Mouse (Mus musculus) brain, adult 2 months (tissue): ENCODE results near the gene Dnajc19.
A peak's percentile ranks its signal among the peaks of the same experiment; 100 is the strongest.

Experiments
- DNase-seq: peaks from one replicate; pipeline ENCODE4 v3.0.0; 2011; ENCODE audit warnings: low read depth, low spot score

Gene Dnajc19

DNA sequence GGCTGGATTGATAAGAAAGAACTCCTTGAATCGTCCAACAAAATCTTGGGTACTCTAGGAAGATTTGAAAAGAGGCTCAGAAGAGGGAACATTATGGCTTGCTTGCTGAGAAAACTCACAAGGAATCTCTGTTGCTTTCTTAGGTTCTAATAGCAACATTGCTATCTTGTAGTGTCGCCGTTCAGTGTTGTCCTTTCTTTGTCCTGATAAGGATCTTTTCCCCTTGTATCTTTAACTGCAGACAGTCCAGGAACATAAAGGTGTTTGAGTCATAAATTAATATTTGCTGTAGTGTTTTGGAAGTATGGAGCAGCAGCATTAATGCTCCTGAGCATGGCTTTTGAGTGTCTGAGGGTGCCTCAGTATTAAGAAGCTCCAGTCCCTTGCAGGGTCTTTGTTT lies 50.5 kb downstream of the Dnajc19 start:
- no peak for DNase-seq

DNA sequence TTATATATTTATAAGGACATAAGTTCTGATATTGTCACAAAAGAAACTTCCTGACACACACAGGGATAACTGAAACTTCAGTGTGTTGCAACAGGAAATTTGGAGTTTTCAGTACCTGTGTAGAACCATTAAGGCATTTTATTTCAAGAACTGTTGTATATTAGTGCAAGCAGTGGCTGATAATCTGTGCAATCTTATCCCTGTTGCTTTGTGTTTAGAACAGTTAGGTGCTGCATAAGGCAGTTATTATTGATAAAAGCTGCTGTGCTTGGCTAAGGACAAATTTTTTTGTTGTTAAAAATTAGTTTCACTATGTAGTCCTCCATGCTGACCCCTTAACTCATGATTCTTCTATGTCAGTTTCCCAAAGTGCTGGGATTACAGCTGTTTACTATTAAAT lies 52.2 kb downstream of the Dnajc19 start:
- no peak for DNase-seq

DNA sequence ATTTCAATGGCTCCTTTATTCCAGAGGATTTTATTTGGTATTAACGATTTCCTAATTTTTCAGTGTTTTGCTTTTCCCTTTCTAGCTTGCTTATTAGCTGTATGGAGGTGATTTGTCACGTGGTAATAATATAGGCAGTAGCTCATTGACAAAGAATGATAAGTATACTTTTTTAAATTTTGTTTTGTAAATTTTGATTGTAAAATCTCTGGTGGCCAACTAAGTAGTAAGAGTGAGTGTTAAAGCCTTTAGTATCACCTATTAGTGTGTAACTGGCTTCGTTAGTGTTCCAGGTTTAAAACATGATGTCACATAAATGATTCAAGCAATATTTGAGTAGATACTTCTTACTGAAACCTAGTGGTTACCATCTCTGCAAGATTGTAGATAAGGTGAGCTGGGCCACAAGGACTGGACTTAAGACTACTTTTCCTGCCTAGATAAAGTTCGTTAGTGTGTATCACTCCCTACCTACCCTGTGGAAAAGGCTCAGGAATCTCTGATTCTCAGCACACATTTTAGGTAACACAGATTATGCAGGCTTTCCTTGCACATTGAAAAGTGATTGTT lies 59.8 kb downstream of the Dnajc19 start:
- DNase-seq: no peak

DNA sequence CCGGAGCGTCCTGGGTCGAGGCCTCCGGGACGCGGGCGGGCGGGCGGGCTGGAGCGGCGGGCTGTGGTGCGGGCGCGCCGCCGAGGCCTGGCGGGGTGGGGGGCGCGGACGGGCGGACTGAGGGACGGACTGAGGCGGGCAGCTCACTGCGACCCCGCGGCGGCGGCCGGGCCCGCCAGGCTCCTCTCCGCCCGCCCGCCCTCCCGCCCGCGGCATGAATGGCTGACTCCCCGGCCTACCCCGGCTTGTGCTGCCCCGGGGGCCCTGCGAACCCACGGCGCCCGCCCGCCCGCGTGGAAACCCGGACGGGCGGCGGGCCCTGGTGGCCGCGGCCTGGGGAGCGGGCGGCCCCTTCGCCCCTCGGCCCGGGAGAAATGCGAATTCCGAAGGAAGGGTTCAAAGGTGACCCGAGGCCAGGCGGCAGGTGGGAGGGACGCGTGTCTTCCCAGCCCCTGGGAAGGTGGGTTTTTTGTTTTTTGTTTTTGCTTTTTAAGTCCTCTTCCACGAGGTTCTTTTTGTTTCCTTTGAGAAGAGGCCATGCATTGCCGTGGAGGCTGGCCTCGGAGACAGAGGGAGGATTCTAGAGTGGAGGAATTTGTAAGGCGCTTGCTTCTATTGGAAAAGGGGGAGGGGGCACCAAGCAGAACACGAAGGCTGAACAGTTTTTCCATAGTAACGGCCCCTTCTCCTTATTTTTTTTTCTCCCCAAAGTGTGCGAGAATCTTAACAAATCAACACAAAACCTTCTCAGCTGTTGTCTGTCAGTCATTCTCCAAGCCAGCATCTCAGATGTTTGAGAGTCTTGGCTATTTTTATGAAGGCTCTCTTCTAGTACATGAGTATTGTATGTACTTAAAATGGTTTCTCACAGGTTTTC lies 60.5 kb downstream of the Dnajc19 start:
- DNase-seq: no peak

DNA sequence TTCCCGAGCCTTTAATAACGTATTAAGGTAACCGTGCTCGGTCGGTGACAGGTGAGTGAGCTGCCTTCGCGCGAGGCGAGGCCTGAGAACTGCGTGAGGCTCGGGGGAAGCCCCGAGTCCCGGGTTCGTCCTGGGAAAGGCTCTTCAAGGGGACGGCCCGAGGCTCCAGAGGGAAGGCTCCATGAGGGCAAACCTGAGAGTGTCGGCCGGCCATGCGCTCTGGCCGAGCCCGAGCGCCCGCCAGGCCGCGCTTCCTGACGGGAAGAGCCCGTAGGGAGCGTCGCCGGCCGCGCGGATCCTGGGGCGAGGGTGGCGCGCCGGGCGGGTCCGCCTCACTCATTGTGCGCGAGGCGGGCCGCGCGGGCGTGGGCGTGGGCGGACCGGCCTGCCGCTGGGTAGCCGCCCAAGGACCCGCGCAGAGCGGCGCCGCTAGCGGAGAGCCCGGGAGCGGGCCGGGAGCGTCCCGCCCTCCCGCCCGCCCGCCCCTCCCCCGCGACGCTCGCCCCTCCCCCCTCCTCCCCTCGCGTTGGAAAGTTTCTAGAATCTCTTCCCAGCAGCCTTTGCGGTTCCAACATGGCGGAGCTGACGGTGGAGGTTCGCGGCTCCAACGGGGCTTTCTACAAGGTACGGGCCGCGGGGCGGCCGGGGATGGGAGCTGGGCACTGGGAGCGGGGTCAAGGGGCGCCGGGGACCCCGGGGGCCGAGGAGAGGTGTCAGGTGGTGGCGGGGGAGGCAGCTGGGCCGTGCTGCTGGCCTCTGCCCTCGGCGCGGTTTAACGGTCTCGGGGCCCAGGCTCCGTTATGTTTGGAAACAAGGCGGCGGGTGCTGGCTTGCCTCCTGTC lies 61.4 kb downstream of the Dnajc19 start, which contains the start of gene Fxr1:
Gene Fxr1 (plus strand): TSS at position 404 of the 842 bp plus-strand sequence.
- peak; percentile 92 for DNase-seq

DNA sequence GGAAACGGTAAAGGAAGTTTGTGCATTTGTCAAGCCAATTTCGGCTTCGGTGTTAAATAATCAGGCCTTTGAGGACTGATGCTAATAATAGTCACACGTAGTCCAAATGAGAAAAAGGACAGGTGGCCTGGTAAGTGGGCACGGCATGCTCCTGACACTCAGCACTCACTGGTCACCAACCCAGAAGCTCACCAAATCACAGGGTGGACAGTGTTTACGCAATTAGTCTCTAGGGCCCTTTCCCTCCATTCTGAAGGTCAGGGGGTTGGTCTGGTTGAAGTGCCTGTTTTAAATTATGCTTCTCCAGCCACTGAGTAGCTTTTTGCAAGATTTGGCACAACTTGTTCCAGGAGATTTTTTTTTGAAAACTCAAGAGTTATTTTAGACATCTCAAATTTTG lies 72.9 kb downstream of the Dnajc19 start:
- no peak for DNase-seq

DNA sequence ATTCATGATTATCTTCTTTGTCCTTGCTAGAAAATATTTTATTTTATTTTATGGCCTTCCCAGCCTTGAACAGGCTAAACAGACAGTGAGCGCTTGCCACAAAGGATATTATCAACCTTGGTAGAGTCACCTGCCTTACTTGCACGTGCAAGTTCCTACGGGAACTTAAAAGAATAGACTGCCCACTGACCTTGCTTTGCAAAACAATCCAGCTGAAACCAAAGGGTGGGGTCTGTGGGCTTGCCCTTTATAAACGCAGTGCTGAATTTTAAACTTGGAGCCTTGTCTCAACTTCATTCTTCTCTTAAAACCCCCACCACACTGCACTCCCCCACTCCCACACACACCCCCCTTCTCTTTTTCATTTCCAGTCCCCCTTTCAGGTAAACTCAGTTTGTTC lies 73.5 kb downstream of the Dnajc19 start:
- DNase-seq: no peak

DNA sequence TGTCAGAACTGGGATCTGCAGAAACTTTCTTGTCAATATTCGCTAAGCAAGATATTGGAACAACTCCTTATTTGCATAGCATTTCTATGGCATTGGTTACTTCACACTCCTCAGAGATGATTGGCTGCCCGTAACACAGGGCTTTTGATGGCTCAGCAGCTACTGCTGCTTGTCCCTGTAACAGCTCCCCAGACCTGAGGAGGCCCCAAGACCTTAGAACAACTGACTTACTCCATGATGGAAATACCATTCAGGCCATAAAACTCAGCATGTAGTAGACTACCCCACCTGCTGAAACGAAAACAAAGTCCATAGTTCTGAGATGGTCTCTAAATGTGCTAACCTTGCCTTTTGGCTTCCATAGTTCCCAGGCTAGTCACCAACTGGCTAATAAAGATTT lies 74.3 kb downstream of the Dnajc19 start:
- no peak for DNase-seq

DNA sequence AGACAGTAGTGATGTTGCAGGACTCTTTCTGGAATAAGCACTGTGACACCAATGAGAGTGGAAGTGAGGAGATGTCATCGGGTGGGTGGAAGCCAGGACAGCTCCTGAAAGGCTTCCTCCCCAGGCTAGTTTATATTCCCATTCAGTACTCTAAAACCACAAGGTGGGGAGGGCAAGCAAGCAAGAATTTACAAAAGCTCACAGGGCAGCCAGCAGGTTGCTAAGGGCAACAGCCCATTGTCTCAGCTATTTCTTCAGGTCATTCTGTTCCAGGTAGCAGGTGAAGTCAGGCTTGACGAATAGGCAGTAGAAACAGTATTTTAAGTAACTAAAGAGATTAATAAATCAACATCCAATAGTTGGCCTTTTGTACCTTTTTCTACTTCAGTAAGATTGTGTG lies 74.8 kb downstream of the Dnajc19 start:
- DNase-seq: no peak
